In genomic region chr13:83733231-83733990, GRCm38 (mm10) we compare ENCODE assay signal across 8 mouse cellular contexts.
DNase-seq lines count a peak whose midpoint lies in the region; ATAC-seq and TF ChIP-seq lines count a peak whose summit lies in the region.

No protein-coding gene starts in this region.

- no peak for TF ChIP-seq CTCF in bone marrow macrophage, adult 2 months (IDR thresholded peaks at IDR 0.05; ENCODE audit: low read depth, low read length)

- H3K9me3 ChIP-seq in kidney, embryonic 14.5 days (ENCODE audit: control insufficient read depth, low read length): no peaks in the 10 kb centered on the region
- no peaks in the 10 kb centered on the region for H3K9me3 ChIP-seq in forebrain, embryonic 16.5 days (ENCODE audit: control insufficient read depth, low read length)
- no peaks in the 10 kb centered on the region for H3K9me3 ChIP-seq in midbrain, embryonic 12.5 days

- H3K4me3 ChIP-seq in kidney, embryonic 14.5 days (ENCODE audit: low read length): peak overlapping the region; percentile 34
- peak overlapping the region; percentile 20 for H3K4me3 ChIP-seq in bone marrow macrophage, adult 2 months (ENCODE audit: insufficient read depth, low read length)
- H3K4me3 ChIP-seq in forebrain, embryonic 16.5 days (replicated peaks; ENCODE audit: low read length): peak overlapping the region; percentile 74
- peak overlapping the region; percentile 92 for H3K4me3 ChIP-seq in midbrain, embryonic 12.5 days

- ATAC-seq in kidney, embryonic 14.5 days (ENCODE audit: low FRiP score, low TSS enrichment): no peak
- no peak for ATAC-seq in forebrain, embryonic 16.5 days
- ATAC-seq in midbrain, embryonic 12.5 days (ENCODE audit: low FRiP score, low read depth): no peak

- no peak for DNase-seq in kidney, postnatal 10 days
- DNase-seq in adrenal gland, postnatal 14 days: no peak
- DNase-seq in lung, adult 18-20 months: no peak
- DNase-seq in thymus, postnatal 0 days (ENCODE audit: low spot score): no peak

- H3K27ac ChIP-seq in kidney, embryonic 14.5 days (ENCODE audit: low read depth, low read length): no peak overlapping the region
- no peak overlapping the region for H3K27ac ChIP-seq in bone marrow macrophage, adult 2 months (ENCODE audit: insufficient read depth, low read depth, low read length)
- peak overlapping the region; percentile 100 for H3K27ac ChIP-seq in forebrain, embryonic 16.5 days (ENCODE audit: low read length)
- peak overlapping the region; percentile 100 for H3K27ac ChIP-seq in midbrain, embryonic 12.5 days (replicated peaks)

- no peaks in the 10 kb centered on the region for H3K4me1 ChIP-seq in kidney, embryonic 14.5 days (ENCODE audit: control insufficient read depth, insufficient read depth, low read length)
- no peaks in the 10 kb centered on the region for H3K4me1 ChIP-seq in bone marrow macrophage, adult 2 months (ENCODE audit: control insufficient read depth, insufficient read depth, low read length)
- no peaks in the 10 kb centered on the region for H3K4me1 ChIP-seq in forebrain, embryonic 16.5 days (replicated peaks; ENCODE audit: control insufficient read depth, insufficient read depth, low read length)
- no peaks in the 10 kb centered on the region for H3K4me1 ChIP-seq in midbrain, embryonic 12.5 days

- H3K9ac ChIP-seq in kidney, embryonic 14.5 days (ENCODE audit: low read depth, low read length): peak overlapping the region; percentile 28; the same call in 1 of the 2 replicates
- H3K9ac ChIP-seq in forebrain, embryonic 16.5 days (replicated peaks; ENCODE audit: low read depth, low read length): peak overlapping the region; percentile 100
- H3K9ac ChIP-seq in midbrain, embryonic 12.5 days (replicated peaks): peak overlapping the region; percentile 100

- peaks cover 72% of the 10 kb centered on the region for H3K27me3 ChIP-seq in kidney, embryonic 14.5 days (ENCODE audit: control insufficient read depth, insufficient read depth, low read length)
- H3K27me3 ChIP-seq in forebrain, embryonic 16.5 days (replicated peaks; ENCODE audit: control insufficient read depth, insufficient read depth, low read length): no peaks in the 10 kb centered on the region
- no peaks in the 10 kb centered on the region for H3K27me3 ChIP-seq in midbrain, embryonic 12.5 days

- H3K4me2 ChIP-seq in kidney, embryonic 14.5 days (replicated peaks; ENCODE audit: low read depth, low read length): peak overlapping the region; percentile 21
- H3K4me2 ChIP-seq in forebrain, embryonic 16.5 days (ENCODE audit: low read length): peak overlapping the region; percentile 80
- peak overlapping the region; percentile 68 for H3K4me2 ChIP-seq in midbrain, embryonic 12.5 days (replicated peaks)

- TF ChIP-seq POLR2A in bone marrow macrophage, adult 2 months (IDR thresholded peaks at IDR 0.05; ENCODE audit: borderline replicate concordance, low read depth, low read length): no peak

- H3K36me3 ChIP-seq in kidney, embryonic 14.5 days (ENCODE audit: control insufficient read depth, insufficient read depth, low read length): no peaks in the 10 kb centered on the region
- 0 out of 2 replicates have a peak, but pooled peaks cover 2% of the 10 kb centered on the region for H3K36me3 ChIP-seq in forebrain, embryonic 16.5 days (ENCODE audit: control insufficient read depth, insufficient read depth)
- H3K36me3 ChIP-seq in midbrain, embryonic 12.5 days: peaks cover 16% of the 10 kb centered on the region

- 2% methylated on average over 23 of the region's 24 CpGs for WGBS in kidney, embryonic 14.5 days
- under 1% methylated on average over 24 of the region's 24 CpGs for WGBS in forebrain, embryonic 16.5 days
- WGBS in midbrain, embryonic 12.5 days: under 1% methylated on average over 24 of the region's 24 CpGs

Comparison
In these comparisons a context has a peak if more than half of its experiments do, and no peak if none do; other contexts are left out.
1. H3K27ac ChIP-seq: peak in forebrain, embryonic 16.5 days (single experiment) and midbrain, embryonic 12.5 days (single experiment); none in kidney, embryonic 14.5 days (single experiment) and bone marrow macrophage, adult 2 months (single experiment).
2. H3K4me2 ChIP-seq: peak in every context shown above with its lines; median percentile 80 in forebrain, embryonic 16.5 days; 68 in midbrain, embryonic 12.5 days; 21 in kidney, embryonic 14.5 days.
3. H3K4me3 ChIP-seq: peak in every context shown above with its lines; median percentile 92 in midbrain, embryonic 12.5 days; 74 in forebrain, embryonic 16.5 days; 34 in kidney, embryonic 14.5 days; 20 in bone marrow macrophage, adult 2 months.
4. H3K9ac ChIP-seq: peak in every context shown above with its lines; median percentile 100 in forebrain, embryonic 16.5 days; 100 in midbrain, embryonic 12.5 days; 28 in kidney, embryonic 14.5 days.